Mouse (Mus musculus): Measurements from ENCODE around the gene Ifnar1.
"Not testable (repeated sequence)": the region's sequence is repeated elsewhere in the genome, so short reads cannot be mapped to it uniquely, and the experiment has no call there.

Gene Ifnar1

DNA sequence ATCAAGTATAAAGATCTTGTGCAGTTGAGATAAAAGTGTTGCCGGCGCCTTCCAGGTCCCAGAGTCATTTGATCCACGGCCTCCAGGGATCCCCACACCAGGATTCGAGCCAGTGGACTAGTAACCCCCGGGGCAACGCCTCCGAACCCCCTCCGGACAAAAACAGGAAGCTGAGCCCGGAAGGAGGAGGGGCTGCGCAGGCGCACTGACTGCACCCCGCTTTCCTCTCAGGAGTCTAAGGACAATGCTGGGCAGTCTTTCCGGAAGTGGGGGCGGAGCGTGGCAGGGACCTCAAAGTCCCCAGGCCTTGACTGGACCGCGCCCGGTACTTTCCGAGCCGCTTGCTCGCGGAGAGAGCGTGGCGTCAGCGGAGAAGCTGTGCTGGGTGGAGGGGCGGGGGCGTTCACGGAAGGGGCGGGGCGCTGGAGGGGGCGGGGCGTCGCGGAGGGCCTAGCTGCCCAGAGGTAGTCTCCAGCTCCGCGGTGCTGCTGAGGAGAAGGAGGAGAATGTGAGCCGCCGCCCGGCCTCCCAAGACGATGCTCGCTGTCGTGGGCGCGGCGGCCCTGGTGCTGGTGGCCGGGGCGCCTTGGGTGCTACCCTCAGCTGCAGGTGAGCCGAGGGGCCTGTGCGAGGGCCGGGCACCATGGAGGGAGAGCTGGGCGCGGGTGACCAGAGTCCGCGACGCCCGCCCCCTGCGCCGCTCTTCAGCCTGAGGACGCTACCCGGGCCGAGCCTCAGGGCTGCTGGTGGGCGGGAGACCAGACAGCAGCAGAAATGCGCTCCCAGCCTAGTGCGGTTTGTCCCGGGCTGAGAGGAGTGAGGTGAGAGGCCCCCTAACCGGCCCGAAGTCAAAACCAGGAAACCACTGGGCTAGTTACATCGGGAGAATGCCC, at the start of gene Ifnar1:
TSS of gene Ifnar1 (plus strand) at position 431 of the 893 bp plus-strand sequence.
- peak; percentile 98 to 99 for DNase-seq

DNA sequence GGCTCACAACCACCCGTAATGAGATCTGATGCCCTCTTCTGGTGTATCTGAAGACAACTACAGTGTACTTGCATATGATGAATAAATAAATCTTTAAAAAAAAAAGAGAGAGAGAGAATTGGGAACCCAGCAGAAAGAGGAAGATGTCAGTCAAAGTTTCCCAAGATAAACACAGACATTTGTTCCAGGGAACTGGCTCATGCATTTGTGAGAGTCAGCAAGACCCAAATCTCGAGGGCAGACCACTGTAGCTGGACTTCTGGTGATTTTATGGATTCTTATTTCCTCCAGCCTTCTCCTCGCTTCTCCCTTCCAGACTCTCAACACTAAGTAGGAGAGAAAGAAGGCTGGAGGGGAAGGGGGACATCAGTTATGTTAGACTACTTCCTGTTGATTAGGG, 47.0 kb upstream of the Ifnar1 start:
- no peak for DNase-seq

DNA sequence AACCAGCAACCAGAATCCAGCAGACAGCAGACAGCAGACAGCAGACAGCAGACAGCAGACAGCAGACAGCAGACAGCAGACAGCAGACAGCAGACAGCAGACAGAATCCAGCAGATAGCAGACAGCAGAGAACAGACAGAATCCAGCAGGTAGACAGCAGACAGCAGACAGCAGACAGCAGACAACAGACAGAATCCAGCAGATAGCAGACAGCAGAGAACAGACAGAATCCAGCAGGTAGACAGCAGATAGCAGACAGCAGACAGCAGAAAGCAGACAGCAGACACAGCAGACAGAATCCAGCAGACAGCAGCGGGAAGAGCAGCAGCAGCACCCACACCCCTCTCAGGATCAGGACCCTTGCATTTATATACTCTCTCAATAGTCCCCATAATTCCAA, 46.4 kb upstream of the Ifnar1 start:
- not testable (repeated sequence) for DNase-seq

DNA sequence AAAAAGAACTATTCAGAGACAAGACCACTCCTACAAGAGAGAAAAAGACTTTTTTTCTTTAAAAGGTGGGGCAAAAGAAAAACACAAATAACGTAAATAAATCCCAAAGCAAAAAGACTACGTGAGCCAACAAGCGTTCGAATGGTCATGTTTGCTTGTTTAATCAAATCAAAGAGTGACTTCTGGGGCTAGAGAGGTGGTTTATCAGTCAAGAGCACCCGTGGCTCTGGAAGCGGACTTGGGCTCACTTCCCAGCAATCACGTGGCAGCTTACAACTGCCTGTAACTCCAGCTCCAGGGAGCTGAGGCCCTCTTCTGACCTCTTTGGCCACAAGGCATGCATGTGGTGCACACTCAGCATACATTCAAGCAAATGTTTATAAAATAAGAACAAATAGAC, 43.7 kb upstream of the Ifnar1 start:
- peak in 1 of 2 experiments; percentile 14 for DNase-seq

DNA sequence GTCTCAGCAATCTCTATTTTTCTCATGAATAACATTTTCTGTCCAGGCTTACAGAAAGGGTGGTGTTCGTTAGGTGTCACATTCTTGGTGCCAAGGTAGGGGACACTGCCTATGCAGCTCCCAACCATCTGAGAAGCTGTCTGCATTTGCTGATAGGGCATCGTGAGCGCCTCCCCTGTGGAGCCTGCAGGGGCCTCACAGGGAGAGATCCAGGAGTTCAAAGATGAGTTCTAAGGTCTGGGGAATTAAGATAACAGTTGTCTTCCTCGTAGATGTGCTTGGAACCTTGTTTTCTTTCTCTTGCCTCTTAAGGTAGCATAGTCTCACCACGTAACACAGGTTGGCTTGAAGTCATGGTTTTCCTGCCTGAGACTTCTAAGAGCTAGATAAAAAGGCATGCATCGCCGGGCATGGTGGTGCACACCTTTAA, 43.2 kb upstream of the Ifnar1 start:
- DNase-seq: no peak

DNA sequence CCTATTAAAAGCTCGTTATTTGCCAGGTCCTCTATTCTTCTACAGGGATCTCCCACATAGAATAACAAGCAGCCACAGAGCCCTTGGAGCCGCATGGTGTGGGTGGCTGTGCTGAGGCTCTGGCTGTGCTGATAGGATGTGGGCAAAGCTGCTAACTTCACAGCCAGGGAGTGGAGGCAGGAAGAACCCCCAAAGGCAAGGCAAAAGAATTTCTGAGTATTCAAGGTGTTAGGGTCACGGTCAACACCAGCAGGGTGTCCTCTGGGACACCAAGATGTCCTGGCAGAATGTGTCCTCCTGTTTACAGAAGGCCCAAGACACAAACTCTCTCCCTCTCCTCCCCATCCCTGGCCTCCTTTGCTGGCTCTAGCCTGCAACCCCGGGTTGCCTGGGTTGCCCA, 42.6 kb upstream of the Ifnar1 start:
- DNase-seq: no peak

DNA sequence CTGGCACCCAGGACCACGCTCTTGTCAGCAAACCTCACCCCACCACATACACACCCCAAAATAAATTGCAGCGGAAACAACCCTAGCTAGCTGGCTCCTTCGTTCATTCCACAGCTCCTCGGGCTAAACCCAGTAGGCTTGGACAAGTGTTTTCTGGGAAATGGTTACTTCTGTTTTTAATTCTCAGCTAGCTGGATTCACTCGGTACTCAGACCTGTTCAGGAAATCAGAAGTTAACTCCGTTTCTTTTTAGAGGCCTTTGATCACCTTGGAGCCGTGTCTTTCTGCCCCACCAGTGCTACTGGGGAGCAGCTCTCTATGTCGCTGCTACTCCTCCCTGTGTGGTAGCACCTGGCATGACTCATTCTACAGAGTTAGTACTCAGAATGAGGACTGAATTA, 41.8 kb upstream of the Ifnar1 start:
- DNase-seq: no peak

DNA sequence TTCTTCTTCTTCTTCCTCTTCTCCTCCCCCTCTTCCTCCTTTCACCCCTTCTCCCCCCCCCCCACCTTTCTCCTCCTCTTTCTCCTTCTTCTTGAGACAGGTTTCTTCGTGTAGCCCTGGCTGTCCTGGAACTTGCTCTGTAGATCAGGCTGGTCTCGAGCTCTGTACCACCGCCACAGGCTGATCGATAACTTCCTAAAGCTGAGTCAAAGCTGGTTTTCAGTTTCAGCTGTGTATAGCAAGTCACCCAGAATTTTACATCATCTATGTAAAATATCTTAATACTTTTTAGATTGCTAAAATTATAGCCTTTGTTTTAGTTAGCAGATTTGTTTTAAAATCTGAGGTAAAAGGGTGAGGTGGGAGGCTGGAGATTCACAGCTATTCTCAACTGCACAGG, 40.2 kb upstream of the Ifnar1 start:
- no peak for DNase-seq

DNA sequence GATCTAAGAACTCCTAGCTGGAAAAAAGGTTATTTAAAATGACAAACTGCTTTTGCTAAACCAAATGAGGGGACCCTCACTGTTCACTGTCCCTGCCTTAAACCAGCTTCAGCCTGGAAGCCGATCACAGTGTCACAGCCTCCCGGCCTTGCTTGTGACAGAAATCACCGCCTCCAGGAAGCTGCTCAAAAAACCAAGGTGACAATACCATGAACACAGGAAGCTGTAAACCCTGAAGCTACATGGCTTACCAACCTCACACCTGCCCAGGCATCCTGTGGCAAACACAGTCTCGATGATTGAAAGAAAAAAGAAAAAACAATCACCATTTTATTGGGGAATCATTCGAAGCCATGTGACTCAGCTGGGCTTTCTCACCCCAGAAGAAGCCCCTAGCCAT, 39.5 kb upstream of the Ifnar1 start:
- no peak for DNase-seq

DNA sequence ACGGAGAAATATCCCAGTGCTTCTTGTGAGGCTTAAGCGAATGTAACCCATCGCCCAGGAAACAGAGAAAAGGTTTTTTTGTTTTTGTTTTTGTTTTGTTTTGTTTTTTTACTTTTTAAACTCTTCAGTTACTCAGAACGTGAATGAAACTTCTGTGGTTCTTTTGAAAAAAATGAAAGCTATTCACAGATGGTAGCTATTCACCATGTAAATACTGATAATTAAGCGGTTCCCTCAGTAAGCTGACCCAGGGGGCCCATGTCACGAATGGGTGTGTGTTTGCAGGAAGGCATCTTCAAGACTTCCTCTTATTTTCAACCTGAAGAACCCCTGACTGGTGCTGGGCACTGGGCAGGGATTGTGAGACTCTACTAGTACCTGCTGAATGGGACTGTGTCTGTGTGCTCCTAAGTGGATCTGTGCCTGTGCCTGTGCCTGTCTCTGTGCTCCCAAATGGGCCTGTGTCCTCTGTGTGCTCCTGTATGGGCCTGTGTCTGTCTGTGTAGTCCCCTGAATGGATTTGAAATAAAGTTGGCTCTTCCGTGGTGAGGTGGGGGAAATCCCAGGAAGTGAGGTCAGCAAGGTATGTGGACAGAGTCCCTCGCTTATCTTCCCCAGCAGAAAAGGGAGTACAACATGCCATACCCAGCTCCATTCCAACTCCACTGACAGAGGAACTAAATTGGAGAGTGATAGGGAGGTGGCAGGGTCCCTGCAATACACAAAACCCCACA, 38.1 kb upstream of the Ifnar1 start:
- DNase-seq: no peak

DNA sequence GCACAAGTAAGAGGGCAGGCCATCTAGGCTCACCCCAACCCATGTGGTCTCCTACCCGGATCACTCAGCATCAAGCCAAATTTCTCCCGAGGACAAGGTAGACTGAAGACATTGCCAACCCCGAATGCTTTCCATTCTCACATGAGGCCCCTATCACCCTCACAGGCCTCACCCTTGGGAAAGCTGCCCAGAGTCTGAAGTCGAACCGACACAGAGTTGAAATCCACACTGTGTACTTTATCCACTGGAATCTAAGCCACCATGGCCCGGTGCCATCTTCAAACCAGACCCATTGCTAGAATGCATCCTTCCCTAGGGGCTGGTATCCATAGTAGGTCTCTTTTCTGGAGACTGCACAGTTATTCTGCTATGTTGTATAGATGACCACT, 37.5 kb upstream of the Ifnar1 start:
- DNase-seq: no peak

DNA sequence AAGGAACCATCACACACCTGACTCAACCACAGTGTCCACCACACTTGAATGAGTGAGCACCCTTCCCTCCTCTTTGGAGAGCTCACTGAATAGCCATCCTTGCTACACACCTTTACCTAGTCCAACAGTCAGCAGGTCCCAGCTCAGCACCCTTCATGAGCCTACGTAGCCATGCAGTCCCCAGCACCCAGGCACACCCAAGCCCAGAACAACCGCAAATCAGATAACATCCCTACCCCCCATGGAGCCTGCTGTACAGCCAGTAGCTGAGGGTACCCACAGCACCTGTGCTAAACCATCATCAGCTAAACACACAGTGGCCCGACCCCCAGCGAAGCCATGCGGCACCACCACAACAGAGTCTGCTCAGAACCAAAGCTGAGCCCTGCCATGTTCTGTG, 37.0 kb upstream of the Ifnar1 start:
- DNase-seq: no peak

DNA sequence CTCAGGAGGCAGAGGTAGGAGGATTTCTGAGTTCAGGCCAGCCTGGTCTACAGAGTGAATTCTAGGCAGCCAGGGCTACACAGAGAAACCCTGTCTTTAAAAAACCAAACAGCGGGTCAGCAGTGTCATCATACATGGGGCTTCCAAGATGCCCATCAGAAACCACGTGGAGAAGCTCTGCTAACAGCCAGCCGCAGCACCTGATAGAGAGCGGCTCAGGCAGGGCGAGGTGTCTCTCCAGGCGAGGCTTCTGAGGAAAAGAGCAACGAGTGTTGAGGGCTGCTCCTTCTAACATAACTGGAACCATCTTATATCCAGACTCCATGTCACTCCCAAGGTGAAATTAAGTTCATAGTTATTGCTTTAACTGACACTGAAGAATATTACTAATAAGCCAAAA, 36.1 kb upstream of the Ifnar1 start:
- no peak for DNase-seq

DNA sequence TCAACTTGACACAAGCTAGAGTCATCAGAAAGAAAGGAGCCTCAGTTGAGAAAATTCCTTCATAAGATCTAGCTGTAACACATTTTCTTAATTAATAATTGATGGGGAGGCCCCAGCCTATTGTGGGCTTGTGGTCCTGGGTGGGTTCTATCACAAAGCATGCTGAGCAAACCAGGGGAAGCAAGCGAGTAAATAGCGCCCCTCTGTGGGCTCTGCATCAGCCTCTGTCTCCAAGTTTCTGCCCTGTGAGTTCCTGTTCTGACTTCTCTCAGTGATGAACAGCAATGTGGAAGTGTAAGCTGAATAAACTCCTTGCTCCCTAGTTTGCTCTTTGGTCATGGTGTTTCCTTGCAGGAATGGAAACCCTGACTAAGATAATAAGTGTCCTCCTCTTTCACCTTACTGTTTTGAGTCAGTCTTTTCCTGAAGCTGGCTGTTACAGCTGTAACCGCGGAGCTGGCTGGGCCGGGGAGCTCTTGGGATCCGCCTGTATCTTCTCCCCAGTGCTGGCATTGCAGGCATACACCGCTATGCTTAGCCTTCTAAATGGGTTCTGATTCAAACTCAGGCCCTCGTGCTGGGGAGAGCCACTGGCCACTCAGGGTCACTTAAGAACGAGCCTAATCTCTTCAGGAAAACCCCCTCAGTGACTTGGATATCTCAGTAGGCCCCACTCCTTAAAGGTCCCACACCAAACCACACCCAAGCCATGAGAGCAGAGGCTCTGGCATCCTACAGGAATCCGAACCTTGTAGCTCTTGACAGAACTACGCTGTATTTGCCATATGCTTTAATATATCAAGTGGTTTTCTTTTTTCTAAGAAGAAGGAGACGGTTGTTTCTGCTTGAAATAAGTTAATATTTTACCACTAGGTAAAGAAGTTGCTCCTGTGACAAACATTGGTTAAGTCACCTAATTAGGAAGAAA, 34.6 kb upstream of the Ifnar1 start:
- no peak for DNase-seq

DNA sequence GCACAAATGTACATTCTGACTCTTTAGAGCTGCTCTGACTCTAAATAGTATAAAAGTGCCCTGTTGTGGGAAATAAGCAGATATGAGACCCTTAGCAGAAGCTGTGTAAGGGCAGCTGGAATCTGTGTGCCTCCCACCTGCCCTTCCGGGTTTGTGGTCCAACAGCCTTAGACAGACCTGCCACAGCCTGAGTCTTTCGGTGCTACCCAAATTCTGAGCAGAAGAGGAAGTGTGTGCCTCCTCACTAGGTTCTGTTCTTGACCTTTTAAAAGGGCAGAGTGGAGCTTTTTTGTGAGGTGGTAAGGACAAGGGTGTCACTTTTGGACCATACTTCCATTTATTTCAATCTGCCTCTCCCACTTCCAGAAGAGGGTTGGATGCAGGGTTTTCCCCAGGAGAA, 33.1 kb upstream of the Ifnar1 start:
- DNase-seq: no peak

DNA sequence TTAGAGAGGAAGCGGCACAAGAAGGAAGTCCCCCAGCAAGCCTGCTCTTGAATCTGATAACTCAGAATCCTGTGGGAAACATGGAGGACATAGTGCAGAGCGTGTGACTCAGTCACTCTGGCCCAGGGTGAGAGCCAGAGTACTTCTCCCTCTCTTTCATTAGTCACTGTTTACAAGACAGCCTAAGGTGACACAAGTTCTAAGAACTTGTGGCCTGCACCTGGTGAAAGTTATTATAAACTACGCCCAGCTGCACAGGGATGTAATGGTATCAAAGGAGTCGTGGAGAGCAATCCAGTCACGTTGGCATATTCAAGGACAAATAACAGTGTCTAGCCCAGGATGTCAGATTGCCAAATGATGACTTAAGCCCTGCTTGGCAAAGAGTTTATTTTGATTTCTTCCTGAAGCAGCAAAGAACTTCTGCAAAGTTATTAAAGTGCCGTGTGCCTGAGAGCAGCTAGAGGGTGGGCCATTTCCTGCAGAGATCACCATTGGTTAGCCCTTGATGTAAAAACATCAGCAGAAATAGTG, 32.6 kb upstream of the Ifnar1 start:
- DNase-seq: no peak

DNA sequence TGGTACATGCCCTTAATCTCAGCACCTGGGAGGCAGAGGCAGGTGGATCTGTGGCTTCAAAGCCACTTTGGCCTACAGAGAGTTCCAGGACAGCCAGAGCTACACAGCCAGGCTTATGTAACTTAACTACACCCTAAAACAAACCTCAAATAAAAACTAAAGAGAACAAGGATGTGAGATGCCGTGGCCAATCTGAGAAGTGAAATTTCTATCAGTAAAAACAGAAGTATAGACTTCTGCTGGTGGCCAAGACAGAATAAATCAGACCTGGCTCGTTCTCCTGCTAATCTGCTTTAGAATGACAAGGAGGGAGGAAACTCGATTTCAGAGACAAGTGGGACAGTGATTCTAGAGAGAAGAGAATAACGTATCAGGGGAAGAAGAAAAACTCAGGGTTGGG, 29.2 kb upstream of the Ifnar1 start:
- DNase-seq: no peak

DNA sequence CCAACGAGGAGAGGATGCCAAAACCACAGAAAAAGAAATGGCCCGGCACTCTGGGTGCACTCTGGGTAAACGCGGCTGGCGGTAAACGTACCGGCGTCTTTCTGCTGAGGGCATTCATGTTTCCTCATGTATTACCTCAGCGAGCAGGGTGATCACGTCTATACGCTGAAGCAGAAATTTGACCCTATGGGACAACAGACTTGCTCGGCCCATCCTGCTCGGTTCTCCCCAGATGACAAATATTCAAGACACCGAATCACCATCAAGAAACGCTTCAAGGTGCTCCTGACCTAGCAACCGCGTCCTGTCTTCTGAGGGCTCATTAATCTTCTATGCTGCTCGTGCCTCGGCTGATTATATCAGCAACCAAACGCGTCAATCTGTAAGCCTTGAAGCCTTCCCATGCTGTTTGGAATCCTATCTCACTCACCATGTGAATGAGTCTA, 26.7 kb upstream of the Ifnar1 start:
- no peak for DNase-seq

DNA sequence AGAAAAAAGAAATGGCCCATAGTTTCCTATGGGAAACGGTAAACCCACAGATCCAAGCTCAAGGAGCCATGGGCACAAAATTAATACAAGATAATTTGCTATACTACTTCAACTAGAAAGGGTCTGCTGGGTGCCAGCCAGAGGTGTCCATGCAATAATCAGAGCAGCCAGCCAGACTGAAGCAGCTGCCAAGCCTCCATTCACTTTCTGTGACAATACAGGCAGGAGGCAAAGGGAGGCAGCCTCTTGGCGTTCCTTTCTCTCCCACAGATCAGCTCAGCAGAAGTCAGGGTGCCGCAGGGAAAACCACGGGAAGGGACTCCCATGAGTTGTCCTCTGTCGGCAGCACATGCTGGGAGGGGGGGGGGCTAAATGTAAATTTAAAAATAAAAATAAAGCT, 26.1 kb upstream of the Ifnar1 start:
- DNase-seq: no peak

DNA sequence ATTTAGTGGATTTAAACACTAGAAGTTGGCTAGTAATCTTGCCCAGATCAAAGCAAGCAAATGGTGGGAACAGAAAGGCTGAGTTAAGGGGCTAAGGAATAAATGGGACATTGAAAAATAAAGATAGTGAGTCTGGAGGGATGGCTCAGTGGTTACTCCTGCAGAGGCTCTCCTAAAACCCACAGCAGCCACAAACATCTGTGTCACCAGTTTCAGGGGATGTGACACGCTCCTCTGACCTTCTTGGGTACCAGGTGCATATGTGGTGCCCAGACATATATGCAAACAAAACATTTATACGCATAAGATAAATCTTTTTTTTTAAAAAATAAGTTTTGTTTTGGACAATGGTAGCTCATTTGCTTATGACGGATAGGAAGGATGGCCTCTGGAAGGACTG, 25.6 kb upstream of the Ifnar1 start:
- no peak for DNase-seq

DNA sequence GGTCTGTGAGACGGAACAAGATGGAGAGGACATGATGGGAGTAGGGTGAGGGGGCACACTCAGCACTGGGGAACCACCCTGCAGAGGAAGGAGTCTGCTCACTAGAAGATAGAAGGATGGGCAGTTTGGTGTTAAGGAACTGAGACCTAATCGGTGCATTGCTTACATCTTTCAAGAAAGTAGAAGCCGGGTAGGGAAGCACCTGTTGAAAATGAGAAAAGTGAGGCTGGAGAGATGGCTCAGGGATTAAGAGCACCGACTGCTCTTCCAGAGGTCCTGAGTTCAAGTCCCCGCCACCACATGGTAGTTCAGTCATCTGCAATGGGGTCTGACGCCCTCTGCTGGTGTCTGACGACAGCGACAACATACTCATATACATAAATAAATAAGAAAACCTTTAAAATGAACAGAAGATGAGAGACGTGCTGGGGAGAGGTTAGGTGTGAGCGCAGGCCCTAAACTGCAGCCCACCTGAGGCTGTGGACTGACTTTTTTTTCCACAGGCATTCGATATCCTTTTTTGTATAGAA, 25.1 kb upstream of the Ifnar1 start:
- no peak for DNase-seq

DNA sequence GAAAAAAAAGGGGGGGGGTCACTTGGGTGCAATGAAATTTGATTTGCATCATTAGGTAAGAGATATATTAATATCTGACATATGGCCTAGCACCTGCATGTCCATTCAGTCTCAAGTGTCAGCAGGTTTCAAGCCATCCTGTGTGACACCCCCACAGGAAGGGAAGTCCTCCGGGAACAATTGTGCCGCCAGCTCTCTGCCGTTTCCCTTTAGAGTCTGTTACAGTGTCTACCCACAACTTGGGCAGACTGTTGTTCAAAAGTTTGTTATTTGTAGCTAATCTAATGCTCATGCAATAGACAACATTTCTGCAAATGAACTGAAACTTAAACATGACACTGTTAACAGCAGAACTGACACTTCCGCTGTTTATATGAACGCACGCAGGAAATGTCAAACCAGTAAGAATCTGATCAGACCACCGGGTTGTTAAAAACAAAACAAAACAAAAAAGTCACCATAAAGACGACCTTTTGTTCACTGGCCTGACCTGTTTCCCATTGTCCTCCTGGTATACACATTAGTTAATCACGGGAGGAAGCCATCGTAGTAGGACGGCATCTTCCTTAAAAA, 23.9 kb upstream of the Ifnar1 start:
- DNase-seq: no peak

Measured in cerebellum, postnatal 25 days (tissue).